Mouse (Mus musculus) layer of hippocampus, adult 6 months (tissue): ENCODE measurements around the gene Srgap3. TPM values are rescaled to one million over a fixed set of nuclear protein-coding genes. Genes with fewer than 3 reads are reported as not detected.

Experiments
- long read RNA-seq, 2 experiments: library from polyadenylated mRNA; unstranded; transcript quantifications; one replicate each; pipeline ENCODE4 v2.0.0; 2019 to 2020
- polyA plus RNA-seq: library from polyadenylated mRNA; unstranded; fragments of <200 nt; fragmentation: Nextera tagmentation; gene quantifications from 2 replicates; pipeline ENCODE4 v1.2.3, GENCODE M21; 2021

The Srgap3 gene
- 30.6 and 32.1 TPM in 2 replicates for polyA plus RNA-seq
- long read RNA-seq, experiment 1, partial matches to known transcripts = 11 of 58 reads
- long read RNA-seq, experiment 1, other reads (novel, unspliced or antisense) = 47 of 58 reads
- long read RNA-seq, experiment 2, full-length matches to known transcripts = 2 of 136 reads
- long read RNA-seq, experiment 2, partial matches to known transcripts = 16 of 136 reads
- long read RNA-seq, experiment 2, other reads (novel, unspliced or antisense) = 118 of 136 reads

DNA sequence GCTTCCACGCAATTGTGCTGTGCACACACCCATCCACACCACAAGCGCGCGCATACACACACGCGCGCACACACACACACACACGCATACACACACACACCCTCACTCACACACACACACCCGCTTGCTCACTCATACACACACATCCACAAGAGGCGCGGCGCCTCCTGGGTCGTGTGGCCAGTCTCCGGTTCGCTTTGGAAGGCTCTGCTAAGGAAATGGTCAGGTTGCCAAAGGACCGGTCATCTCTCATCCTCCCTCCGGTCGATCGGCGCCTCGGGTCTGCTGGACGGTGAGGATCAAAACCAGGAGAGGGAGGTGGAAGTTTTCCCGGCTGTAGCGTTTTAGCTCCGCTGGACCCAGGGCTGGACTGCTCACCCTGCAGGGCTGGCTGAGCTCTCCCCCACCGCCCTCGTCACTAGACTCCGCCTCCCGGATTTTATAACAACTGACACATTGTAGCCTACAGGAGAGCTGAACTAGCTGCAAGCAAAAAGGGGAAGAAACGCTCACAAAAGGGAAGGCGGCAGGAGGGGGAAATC lies at the start of gene Srgap3:
TSS of gene Srgap3 (minus strand) at position 372 of the 542 bp plus-strand sequence.

GRCm38 (mm10) chr6:112696056-112696950 lies 250.8 kb downstream of the Srgap3 start, which contains the start of gene Rad18:
TSS of gene Rad18 (minus strand) at chr6:112696686.

Other genes starting within 250 kb of the Srgap3 start
- gene Thumpd3, start 99.0 kb upstream of the Srgap3 start, polyA plus RNA-seq = 32.7 and 41.3 TPM in 2 replicates
- gene Setd5, start 130.1 kb upstream of the Srgap3 start, polyA plus RNA-seq = 8.2 and 8.5 TPM in 2 replicates
- gene Lhfpl4, start 248.1 kb upstream of the Srgap3 start, polyA plus RNA-seq = 12.4 and 13.0 TPM in 2 replicates